Comparison of ENCODE assay signal across 11 mouse cellular contexts in the genomic region with DNA sequence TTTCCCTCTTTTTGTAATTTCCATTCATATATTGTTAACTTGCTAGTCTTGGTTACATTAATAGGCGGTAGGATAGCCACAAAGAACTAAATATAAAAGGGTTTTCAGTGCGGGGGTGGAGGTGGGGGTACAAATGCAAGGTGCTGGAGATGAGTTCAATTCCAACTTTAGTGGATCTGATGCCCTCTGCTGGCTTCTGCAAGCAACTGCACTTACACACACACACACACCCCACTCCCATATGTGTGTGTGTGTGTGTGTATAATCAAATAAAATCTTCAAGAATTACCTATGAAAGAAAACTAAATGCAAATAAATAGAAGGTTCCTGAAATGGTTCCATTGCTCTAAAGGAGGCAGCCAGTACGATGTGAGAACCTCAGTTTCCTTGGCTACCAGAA. TPM values are rescaled to one million over a fixed set of nuclear protein-coding genes. Genes with fewer than 3 reads are reported as not detected.
DNase-seq lines count a peak whose midpoint lies in the region; TF ChIP-seq lines count a peak whose summit lies in the region.
"Had no signal": no experiment of that assay in that cellular context is flagged by ENCODE, and none has a peak within 500 bp of the region (broad histone marks: within the 10 kb centered on the region; RNA-seq: fewer than 3 reads in every experiment).

No protein-coding gene starts in this region.

- TF ChIP-seq POLR2A in spleen, adult 2 months (IDR thresholded peaks at IDR 0.05; ENCODE audit: low read depth, low read length), result no peak
- TF ChIP-seq POLR2A in small intestine, adult 2 months (IDR thresholded peaks at IDR 0.05; ENCODE audit: low read depth, low read length), result no peak

- TF ChIP-seq CTCF in gastrocnemius, adult 2 months (IDR thresholded peaks at IDR 0.05), result peak; percentile 71
- TF ChIP-seq CTCF in spleen, adult 2 months (IDR thresholded peaks at IDR 0.05; ENCODE audit: extremely low read depth, insufficient read depth, insufficient read length, insufficient replicate concordance), result peak; percentile 21; the same call in 1 of the 2 replicates
- TF ChIP-seq CTCF in small intestine, adult 2 months (IDR thresholded peaks at IDR 0.05; ENCODE audit: extremely low read depth, insufficient read length, insufficient replicate concordance, low read depth, low read length), result peak; percentile 43; the same call in 1 of the 2 replicates

- 38% methylated on average over 3 of the region's 3 CpGs for WGBS in spleen, adult 2 months
- 61% methylated on average over 3 of the region's 3 CpGs for WGBS in small intestine, adult 2 months

- H3K27ac ChIP-seq in gastrocnemius, adult 2 months, result no peak overlapping the region
- no peak overlapping the region for H3K27ac ChIP-seq in spleen, adult 2 months (ENCODE audit: insufficient read depth, low read length)
- no peak overlapping the region for H3K27ac ChIP-seq in small intestine, adult 2 months (ENCODE audit: insufficient read depth, low read depth, low read length)
- H3K27ac ChIP-seq: neural tube, embryonic 15.5 days had no signal

- H3K27me3 ChIP-seq in spleen, adult 2 months (ENCODE audit: control insufficient read depth, insufficient read depth, low read length), result no peaks in the 10 kb centered on the region
- no peaks in the 10 kb centered on the region for H3K27me3 ChIP-seq in small intestine, adult 2 months (ENCODE audit: control insufficient read depth, insufficient read depth, low read length)
- H3K27me3 ChIP-seq: neural tube, embryonic 15.5 days had no signal

- intact Hi-C loops in gastrocnemius, adult 2 months (cut with DNase I), result no loop called here

- DNase-seq in gastrocnemius, adult 2 months, result no peak
- no peak for DNase-seq in gastrocnemius, postnatal 25 days
- DNase-seq in spleen, adult 2 months (ENCODE audit: low read depth in 1 of 2, low spot score in 2 of 2), result no peak
- DNase-seq in spleen, postnatal 36 days (ENCODE audit: low spot score in 2 of 2), result no peak
- peak; percentile 53 to 67 for DNase-seq in cerebellum, postnatal 10 days
- DNase-seq in adrenal gland, adult 8-10 months, result no peak
- DNase-seq in right cerebral cortex, postnatal 14 days, result no peak

- no peaks in the 10 kb centered on the region; the same call in 1 of the 2 replicates for H3K4me1 ChIP-seq in spleen, adult 2 months (ENCODE audit: control insufficient read depth, insufficient read depth, insufficient read length)
- no peaks in the 10 kb centered on the region for H3K4me1 ChIP-seq in small intestine, adult 2 months (ENCODE audit: control insufficient read depth, insufficient read depth, insufficient read length, low read length)
- H3K4me1 ChIP-seq: neural tube, embryonic 15.5 days had no signal

- H3K4me3 ChIP-seq in gastrocnemius, adult 2 months, result no peak overlapping the region
- no peak overlapping the region for H3K4me3 ChIP-seq in spleen, adult 2 months (ENCODE audit: extremely low read depth, insufficient read depth, insufficient read length)
- H3K4me3 ChIP-seq in small intestine, adult 2 months (ENCODE audit: low read depth, low read length), result no peak overlapping the region
- H3K4me3 ChIP-seq: neural tube, embryonic 15.5 days had no signal

- H3K36me3 ChIP-seq in spleen, adult 2 months (ENCODE audit: control insufficient read depth, insufficient read depth, low read length), result no peaks in the 10 kb centered on the region
- H3K36me3 ChIP-seq in small intestine, adult 2 months (ENCODE audit: control insufficient read depth, insufficient read depth, low read length), result no peaks in the 10 kb centered on the region
- H3K36me3 ChIP-seq: neural tube, embryonic 15.5 days had no signal

RNA-seq across cellular contexts. Expression of a gene that starts 6.7 kb away (rescaled TPM):
- not detected for total RNA-seq in gastrocnemius, adult 2 months (2021)
- total RNA-seq in gastrocnemius, postnatal 25 days (2021), result not detected
- polyA plus RNA-seq in spleen, adult 2 months (2012; rRNA removed), result not detected in 2 replicates
- not detected in 2 replicates for polyA plus RNA-seq in small intestine, adult 2 months (2012; rRNA removed)
- total RNA-seq in adrenal gland, adult 8-10 months (2022), result not detected
- polyA plus RNA-seq: gonadal fat pad, adult 2 months; limb, embryonic 11.5 days; neural tube, embryonic 15.5 days had no signal

RNA-seq across cellular contexts. Expression of a gene that starts 23.8 kb away (rescaled TPM):
- total RNA-seq in gastrocnemius, adult 2 months (2021), result not detected
- not detected for total RNA-seq in gastrocnemius, postnatal 25 days (2021)
- not detected in 2 replicates for polyA plus RNA-seq in spleen, adult 2 months (2012; rRNA removed)
- polyA plus RNA-seq in small intestine, adult 2 months (2012; rRNA removed), result not detected in 2 replicates
- total RNA-seq in adrenal gland, adult 8-10 months (2022), result not detected
- polyA plus RNA-seq: gonadal fat pad, adult 2 months; limb, embryonic 11.5 days; neural tube, embryonic 15.5 days had no signal

RNA-seq across cellular contexts. Expression of a gene that starts 27.9 kb away (rescaled TPM):
- under 1 TPM; 0.14 to 0.15 TPM for total RNA-seq in gastrocnemius, adult 2 months (2021)
- under 1 TPM; 0.32 to 0.33 TPM for total RNA-seq in gastrocnemius, postnatal 25 days (2021)
- polyA plus RNA-seq in spleen, adult 2 months (2012; rRNA removed), result 1.9 and 2.9 TPM in 2 replicates
- polyA plus RNA-seq in small intestine, adult 2 months (2012; rRNA removed), result 0.16 and 0.20 TPM in 2 replicates
- 1 to 10 TPM; 1.0 to 1.6 (median 1.3) TPM for total RNA-seq in adrenal gland, adult 8-10 months (2022)
- polyA plus RNA-seq: limb, embryonic 11.5 days had no signal

RNA-seq across cellular contexts. Expression of a gene that starts 42.8 kb away (rescaled TPM):
- 10 to 100 TPM; 13.7 to 19.3 TPM for total RNA-seq in gastrocnemius, adult 2 months (2021)
- 10 to 100 TPM; 12.9 to 15.8 TPM for total RNA-seq in gastrocnemius, postnatal 25 days (2021)
- 8.8 TPM in 2 replicates for polyA plus RNA-seq in spleen, adult 2 months (2012; rRNA removed)
- 3.7 and 5.8 TPM in 2 replicates for polyA plus RNA-seq in small intestine, adult 2 months (2012; rRNA removed)
- total RNA-seq in adrenal gland, adult 8-10 months (2022), result 10 to 100 TPM; 15.4 to 23.8 (median 20.3) TPM

Comparison
In these comparisons a context has a peak if more than half of its experiments do, and no peak if none do; other contexts are left out.
1. DNase-seq: peak in cerebellum, postnatal 10 days (2 of 2); none in gastrocnemius, adult 2 months (single experiment), gastrocnemius, postnatal 25 days (single experiment), spleen, adult 2 months (0 of 2), spleen, postnatal 36 days (0 of 2), adrenal gland, adult 8-10 months (single experiment) and right cerebral cortex, postnatal 14 days (single experiment).
2. CTCF ChIP-seq: peak in every context shown above with its lines; median percentile 71 in gastrocnemius, adult 2 months; 43 in small intestine, adult 2 months; 21 in spleen, adult 2 months.